Mouse (Mus musculus) embryo, embryonic 10.5 days (tissue): ENCODE data around the gene Lima1.
"Not testable (repeated sequence)": the region's sequence is repeated elsewhere in the genome, so short reads cannot be mapped to it uniquely, and the experiment has no call there.

Experiments used
- DNase-seq: peaks from one replicate; pipeline ENCODE4 v3.0.0-alpha.2; 2015; ENCODE audit warnings: low spot score

Gene Lima1

DNA sequence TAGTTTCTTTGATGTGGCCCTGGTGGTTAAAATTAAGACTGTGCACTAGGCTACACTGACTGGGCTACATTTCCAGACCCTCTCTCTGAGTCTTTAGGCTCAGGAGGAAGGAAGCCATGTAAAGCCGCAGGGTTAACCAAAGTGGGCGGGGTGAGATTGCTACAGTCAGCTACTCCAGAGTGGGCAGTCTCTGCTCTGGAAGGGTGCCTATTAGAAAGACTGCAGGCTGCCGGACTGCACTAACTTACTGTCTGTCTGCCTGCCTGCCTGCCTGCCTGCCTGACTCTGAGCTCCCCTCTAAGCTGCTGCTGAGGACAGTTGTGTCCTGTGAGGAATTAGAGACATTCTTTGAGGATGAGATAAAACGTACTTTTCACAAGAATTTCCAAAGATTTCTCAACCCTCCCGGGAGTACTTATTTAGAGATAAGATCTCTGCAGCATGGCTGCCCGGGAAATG lies 72.0 kb downstream of the Lima1 start:
- DNase-seq = peak; percentile 67

DNA sequence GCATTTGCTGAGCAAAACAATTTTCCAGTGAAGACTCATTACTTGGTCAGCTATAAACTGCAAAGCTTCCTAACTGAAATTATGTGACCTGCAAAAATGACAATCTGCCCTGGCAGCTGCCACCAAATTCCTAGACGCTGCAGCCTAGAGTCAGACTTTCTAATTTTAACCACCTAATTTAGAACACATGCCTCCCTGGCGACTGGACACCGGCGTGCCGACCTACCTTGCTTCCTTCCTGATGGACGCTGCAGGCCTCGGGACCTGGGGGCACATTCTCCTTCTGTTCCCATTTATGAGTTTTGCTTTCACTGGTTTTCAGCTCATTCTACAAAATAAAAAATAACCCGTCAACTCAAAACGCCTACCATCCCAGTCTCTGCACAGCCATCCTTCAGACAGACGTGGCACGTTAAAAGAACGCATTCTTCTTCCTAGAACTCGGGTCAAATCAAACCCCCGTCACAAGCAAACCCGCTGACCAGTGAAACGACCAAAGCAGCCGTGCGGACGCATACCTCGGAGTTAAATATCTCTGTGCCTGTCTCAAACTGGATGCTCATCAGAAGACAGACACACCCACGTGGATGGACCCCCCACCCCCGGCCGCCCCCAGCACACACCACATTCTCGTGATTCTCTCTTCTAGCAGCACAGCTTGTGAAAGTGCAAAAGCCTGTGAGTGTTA lies 73.2 kb downstream of the Lima1 start:
- DNase-seq = peak; percentile 48

DNA sequence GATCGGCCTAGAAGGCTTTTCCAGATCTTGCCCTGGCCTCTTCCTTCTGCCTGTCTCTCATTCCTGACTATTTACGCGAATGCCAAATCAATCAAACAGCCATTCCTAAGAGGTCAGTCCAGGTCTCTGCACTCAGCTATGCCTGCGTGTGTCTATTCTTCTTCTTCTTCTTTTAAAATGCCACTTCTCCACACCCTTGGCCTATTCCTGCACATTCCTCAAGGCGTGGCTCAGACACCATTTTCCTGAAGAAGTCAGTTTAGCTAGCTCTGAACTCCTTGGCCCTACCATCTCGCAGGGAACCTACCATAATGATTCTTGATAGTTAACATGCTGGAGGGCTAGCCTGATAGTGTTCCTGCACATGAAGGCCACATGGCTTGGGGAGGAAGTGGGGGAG lies 75.5 kb downstream of the Lima1 start:
- no peak for DNase-seq

DNA sequence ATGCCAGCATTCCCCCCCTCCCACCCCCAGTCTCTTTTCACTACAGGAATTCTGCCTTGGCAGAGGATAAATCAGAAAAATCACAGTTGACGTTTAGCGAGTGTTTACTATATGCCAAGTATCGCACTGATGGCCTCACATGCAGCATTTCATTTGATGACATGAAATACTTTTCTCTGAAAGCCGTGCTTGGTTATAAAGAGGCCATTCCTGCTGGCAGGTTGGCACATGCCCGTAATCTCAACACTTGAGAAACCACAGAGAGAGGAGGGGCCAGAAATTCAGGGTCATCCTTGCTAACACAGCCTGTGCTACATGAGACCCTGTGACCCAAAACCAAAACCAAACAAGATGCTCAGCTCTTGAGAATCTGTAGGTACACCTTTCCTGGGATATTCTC lies 77.4 kb downstream of the Lima1 start:
- no peak for DNase-seq

DNA sequence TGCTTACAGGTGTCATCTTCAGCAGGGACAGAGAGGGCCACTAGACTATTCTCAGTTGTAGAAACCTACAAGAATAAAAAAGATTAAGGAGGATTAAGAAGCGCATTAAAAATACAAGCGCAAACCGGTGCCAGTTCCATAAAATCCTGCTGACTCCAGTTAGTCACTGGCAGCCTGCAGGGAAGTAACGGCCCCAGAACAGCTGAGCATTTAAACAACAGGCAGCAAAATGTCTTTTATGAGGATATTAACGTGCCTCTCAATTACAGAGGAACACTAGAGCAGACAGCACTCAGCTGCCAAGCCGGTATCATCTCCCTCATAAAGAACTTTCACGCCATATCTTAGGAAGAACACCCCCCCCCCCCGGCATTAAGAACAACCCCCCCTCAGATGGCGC lies 78.5 kb downstream of the Lima1 start:
- DNase-seq = no peak

DNA sequence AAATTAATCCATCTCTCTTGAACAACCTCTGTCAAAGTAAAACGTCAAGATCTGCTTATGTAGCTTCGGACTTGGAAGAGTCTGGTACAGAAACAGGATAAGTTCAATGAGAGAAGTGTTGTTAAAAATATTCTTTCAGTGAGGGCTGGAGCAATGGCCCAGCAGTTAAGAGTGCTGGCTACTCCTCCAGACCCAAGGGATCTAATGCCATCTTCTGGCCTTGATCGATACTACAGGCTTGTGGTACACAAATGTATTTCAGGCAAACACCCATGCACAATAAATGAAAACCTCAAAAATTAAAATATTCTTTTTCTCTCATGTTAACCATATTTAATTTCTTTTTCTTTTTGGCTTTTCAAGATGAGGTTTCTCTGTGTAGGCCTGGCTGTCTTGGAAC lies 79.2 kb downstream of the Lima1 start:
- DNase-seq = no peak

DNA sequence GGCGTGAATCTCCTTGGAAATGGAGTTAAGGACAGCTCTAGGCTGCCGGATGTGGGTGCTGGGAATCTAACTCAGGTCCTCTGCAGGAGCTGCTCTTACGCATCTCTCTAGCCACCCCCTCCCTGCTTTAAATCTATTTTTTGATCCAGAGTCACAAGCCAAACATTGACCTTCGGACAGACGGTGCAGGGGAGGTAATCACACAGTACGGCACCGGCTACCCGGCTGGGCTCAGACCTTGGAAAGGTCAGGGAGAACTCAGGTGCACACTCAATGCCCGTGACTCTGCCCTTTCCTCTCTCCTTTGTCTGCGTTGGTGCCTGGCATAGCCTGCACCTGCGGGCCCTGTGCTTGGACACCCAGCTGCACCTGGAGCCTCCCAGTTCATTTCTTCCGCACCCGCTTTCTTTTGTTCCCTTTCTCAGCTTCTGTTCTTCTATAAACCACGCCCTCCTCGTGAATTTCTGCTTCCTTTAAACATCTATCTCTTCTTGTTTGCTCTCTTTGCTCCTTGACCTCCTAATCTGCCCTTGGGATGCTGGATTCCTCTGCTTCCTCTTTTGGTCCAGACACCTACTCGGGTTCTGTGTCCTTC lies 82.9 kb downstream of the Lima1 start:
- no peak for DNase-seq

DNA sequence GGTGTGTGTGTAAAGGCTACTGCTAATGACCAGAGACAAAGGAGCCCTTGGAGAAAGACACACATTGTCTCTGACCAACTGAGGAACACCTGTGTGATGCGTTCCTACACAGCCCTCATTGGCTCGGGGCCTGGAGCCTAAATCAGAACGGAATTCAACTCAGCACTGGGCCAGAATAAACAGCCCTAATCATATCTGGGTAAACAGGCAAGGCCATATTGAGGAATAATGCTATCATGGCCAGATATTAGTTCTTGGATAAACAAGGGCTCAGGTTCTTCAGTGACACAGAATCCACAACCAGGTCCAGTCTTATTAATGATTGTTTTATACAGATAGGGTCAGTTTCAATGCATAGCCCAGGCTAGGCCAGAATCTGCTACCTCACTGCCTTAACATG lies 84.3 kb downstream of the Lima1 start:
- no peak for DNase-seq

DNA sequence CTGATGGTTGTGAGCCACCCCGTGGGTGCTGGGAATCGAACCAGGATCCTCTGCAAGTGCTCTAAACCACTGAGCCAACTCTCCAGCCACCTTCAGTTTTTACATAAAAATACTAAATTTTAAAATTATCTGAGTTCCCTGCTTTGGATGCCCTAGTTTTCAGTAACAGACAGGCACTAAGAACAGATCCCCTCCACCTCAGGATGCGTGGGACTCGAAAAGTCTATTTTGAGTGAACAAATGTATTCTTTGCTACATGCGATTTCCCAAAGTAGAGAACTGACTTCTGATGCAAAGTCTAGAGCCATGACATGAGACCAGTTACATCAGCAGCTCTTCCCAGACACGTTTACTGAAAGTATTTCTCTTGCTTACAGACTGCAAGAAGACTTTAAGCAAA lies 84.8 kb downstream of the Lima1 start:
- DNase-seq = no peak

DNA sequence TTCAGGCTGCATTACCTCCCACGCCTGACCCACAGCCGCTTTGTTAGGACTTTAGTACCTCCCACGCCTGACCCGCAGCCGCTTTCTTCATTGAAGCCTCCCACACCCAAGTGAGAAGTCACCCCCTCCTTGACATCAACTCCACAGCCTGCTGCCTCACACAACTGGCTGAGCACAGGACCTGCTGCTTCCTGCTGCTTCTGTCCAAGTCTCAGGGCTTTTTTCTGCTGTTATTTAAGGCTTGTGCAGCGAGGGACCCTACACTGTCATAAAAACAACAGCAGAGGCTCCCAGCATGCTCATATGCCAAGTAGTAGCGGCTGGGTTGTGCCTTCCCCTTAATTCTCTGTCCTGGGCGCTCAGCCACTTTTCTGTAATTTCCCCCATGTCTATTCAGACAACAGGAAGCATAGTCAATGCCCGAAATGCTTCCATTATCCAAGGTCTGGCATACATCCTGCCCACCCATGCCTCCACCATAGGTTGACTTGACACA lies 87.6 kb downstream of the Lima1 start:
- DNase-seq = no peak

DNA sequence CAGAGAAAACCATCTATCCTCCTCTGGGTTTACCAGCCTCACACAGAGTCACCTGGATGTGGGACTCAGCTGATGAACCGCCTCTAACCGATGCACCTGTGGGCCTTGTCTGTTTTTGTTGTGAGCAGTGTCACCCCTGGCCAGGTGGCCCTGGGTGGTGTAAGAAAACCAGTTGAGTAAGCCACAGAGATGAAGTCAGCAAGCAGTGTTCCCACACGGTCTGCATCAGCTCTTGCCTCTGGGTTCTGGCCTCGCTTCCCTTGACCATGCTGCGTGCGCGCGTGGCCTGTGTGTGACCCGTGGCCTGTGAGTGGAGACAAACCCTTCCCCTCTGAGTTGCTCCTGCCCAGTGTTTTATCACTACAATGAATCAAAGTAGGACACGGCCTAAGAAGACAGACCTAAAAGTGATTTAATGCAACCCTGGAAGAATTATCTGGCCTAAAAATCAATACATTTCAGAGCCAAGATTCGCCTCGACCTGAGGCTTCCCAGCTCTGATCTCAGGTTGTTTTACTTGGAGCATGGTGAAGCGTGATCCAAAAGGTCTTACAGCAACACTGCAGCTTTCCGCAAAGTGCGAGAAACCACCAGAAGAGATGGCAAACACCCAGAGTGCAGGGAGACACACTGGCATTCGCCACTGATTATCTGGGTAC lies 96.5 kb downstream of the Lima1 start:
- DNase-seq = no peak

DNA sequence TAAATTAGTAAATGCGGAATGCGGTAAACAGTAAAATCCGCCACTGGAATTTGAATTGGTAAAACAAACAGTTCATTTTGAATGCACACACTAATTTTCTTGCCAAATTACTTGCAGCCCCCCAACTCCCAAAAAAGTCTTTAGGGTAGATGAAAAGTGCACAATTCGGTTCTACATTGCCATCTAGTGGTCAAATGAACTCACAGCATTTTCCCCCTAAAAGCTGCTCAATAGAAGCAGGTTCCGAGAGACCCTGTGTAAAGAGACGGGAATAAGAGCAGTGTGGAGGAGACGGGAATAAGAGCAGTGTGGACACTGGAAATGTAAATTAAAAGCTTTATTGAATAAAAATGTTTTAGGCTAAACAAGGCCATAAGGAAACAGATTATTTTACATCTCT lies 97.1 kb downstream of the Lima1 start:
- DNase-seq = peak; percentile 84

DNA sequence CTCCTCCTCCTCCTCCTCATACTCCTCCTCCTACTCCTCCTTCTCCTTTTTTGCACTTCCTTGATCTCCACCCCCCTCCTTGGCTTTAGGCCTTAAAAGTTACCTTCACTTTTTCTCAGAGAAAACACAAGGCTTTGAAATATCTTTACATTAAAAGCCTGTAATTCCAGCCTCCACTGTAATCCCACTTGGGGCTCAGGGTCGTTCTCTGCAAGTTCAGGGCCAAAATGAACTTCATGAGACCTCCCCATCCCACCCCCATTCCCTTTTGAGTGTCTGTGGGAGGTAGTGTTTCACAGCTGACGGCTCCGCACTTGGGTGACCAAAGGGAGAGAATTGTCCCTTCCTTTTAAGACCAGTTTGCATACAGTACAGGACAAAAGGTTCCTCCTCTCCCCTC lies 102.3 kb downstream of the Lima1 start:
- peak; percentile 8 for DNase-seq

DNA sequence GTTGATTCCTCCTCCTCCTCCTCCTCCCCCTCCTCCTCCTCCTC lies 102.6 kb downstream of the Lima1 start, which contains the start of gene Cers5:
TSS of gene Cers5 (minus strand) at position 5 of the 44 bp plus-strand sequence.
- DNase-seq = not testable (repeated sequence)

DNA sequence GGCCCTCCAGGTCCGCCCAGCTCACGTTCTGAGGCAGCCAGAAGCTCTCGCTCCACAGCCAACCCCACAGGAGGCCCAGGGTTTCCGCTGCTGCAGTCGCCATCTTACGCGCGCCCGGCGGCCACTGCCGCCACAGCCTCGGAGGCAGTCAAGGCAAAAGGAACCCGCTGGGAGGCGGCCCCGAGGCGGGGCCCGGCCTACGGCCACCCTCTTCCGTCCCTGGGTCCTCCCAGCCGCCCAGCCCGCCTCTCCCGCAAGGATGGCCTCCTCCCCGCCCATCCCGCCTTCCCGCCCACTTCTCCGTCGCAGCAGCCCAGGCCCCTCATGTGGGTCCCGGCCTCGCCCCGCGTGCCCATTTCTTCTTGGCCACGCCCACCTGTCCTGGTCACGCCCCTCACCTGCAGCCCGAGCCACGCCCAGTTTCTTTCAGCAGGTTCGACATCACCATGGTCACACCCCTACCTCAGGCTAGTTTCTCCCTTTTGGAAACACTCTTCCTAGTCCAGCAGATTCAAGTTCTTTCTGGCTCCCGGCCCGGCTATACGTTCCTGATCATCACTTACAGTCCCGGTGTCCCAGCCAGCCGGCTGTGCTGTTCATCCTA lies 102.9 kb downstream of the Lima1 start:
- peak; percentile 91 for DNase-seq

DNA sequence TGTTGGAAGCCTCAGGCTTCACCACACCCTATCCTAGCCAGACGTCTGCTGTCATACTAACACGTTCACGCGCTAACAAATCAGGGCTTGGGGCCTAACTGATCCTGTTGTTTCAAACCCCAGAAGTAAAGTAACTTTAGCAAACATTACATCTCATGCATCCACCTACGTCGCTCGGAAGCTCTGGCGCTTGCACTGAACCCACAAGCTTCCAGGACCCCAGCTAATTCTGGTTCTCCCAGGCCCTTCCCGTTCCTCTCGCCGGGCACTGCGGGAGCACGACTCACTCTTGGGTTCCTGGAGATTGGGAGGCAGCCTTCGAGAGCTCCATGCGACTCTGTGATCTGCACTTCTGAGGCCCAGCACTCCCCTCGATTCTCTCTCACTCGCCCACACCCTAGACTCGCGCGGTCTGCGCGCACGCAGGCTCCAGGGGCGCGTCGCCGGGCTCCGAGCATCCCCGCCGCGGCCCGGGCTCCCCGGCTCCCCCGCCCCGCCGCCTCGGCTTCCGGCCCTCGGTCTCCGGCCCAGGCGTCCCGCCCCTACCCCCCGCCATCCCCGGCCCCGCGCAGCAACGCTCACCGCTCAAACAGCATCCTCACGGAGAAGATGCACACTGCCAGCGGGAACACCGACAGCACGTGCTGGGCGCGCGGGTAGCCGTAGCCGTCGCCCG lies 103.5 kb downstream of the Lima1 start:
- DNase-seq = peak; percentile 59

DNA sequence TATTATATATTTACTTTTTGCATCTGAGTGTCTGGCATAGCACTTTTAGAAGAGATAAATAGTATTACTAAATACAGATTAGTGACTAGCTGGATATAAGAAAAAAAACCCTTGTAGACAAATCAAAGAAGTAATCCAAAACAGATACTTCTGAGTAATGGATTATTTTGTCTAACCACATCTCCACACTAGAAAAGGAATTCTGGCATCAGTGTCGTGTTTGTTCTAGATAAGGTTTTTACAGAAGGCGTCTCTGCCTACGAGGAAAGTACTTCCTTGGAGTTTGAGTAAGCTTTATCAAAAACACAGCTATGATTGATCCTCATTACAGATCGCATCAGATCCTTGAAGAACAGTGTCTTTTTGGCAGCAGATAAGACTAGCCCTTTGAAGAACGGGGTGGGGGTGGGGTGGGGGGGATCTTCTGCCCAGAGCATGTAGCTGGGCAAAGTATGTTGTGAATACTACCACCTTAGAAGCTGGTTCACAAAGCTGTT lies 104.2 kb downstream of the Lima1 start:
- no peak for DNase-seq

DNA sequence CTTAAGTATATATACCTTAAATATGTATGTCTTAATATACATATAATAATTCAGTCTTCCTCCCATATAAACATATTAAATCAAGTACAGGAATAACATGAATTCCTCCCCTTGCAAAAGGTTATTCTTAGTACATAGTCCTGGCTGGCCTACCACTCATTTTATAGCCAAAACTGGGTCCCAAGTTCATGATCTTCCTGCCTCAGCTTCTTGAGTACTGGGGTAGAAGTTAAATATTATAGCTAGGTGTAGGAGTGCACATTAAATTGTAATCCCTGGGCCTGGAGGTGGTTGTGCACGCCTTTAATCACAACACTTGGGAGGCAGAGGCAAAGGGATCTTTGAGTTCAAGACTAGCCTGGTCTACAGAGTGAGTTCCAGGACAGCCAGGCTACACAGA lies 106.5 kb downstream of the Lima1 start:
- DNase-seq = no peak

DNA sequence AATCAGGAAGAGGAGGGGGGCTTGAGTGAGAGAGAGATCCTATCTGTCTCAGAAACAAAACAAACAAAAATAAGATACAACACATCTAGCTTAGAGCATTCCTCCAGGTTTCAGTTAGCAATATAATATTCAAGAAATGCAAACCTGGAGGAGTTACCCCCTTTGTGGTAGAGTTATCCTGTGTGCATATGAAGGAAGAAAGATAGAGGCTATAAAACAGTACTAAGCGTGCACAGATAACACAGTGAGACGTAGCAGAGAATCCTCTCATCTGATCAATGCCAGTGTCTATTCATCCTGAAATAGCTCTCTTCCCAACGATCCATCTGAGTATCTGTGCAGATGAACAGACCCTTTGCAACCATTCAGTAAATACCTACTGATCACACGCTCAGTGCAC lies 107.8 kb downstream of the Lima1 start:
- no peak for DNase-seq

DNA sequence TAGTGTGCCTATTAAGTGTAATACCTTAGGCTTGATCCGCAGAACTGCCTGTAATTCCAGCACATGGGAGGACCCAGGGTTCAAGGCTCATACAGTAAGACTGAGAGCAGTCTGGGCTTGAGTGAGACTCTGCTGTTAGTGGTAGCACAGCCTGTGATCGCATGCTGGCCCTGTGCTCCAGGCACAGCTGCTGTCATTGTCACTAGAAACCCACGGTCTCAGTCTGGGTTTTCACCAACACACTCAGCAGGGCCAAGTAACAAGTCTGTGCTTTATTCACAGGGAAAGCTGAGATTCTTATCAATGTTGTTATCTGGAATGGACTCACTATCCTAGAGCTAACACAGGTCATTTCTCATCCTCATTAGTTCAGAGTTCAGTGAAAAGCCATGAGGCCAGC lies 121.1 kb downstream of the Lima1 start:
- DNase-seq = no peak

DNA sequence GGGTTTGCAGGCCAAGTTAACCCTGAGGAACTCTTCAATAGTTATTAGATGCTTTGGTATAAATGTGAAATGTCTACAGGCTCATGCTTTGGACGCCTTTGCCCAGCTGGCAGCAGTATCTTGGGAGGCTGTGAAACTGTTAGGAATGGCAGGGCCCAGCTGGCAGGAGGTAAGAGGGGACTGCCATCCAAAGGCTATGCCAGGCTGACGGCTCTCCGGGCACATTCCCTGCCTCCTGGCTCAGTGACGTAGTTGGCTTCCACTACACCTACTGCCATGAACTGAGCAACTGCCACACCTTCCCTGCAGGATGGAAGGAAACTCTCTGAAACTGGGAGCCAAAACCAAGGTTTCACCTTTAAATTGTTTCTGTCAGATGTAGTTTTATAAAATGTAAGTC lies 135.0 kb downstream of the Lima1 start:
- DNase-seq = no peak

DNA sequence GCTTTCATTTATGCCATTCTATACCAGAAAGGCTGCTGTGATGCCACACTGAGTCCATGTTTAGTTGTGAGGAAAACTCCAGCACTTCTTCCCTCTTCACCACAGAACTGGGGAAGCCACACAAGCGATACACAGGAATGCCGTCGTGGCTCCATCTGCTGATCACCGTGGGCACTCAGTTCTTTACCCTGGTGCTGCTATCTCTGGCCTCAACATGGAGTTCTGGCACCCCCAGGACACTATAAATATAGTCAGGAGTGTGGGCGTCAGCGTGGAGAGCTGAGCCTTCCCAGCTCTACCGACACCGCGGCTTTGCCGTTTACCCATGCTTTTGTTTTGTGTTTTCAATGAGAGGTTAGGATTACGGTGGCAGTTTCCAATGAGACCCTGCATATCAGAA lies 138.6 kb downstream of the Lima1 start:
- no peak for DNase-seq

DNA sequence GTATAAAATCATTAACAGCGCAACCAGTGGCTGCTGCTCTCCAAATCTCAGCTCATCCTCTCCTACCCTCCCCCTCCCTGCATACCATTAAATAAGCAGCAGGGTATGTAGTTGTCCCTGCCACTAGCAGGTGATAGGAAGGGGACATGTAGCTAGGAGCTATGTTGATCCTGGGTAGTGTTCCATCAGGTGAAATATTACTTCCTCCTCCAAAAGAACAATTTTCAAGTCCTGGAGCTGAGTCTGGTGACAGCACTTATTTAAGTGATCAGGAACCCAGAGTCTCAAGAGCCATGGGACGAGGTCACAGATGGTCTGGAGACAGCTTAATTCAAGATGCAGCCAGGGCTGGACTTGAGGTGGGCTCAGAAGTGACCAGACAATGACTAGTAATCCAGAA lies 139.6 kb downstream of the Lima1 start:
- no peak for DNase-seq
